Mouse (Mus musculus): ENCODE data around the gene Tjp2. TPM values are rescaled to one million over a fixed set of nuclear protein-coding genes. Genes with fewer than 3 reads are reported as not detected.

The Tjp2 gene
- polyA plus RNA-seq (2012) = 0.02 TPM in 2 replicates

DNA sequence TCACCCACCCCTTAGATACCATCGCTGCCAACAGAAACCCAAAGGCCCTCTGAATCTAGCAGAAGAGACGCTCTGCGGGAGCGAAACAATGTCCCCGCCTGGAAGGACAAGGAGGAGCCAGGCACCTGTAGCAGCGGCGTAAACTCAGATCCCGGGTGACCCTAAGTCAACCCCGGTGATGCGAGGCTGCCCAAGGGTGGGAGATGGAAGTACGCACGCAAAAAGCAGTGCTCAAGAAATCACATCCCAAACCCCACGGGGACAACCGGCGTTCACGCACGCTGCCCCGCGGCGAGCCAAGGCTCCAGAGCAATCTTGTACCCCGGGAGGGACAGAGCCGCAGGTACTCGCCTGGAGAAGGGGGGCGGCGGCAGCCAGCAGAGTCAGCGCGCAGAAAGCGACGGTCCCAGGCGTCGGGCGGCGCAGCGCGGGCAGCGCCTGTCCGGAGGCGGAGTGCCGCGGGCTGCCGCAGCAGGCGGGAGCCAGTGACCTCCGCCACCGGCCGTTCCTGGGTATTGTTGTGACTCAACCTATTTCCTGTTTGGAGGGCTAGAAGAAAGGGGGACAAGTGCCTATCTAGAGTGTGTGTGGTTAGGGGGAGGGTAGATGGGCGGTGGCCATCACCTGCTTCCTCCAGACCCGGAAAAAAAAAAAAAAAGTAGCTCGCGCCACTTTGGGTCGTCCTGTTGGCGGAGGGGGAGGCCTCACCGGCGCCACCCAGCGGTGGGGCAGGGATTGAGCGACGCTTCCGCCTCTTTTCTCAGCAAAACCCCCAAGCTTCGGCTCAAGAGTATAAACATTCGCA lies at the start of gene Tjp2:
TSS of gene Tjp2 (minus strand) at position 531 of the 805 bp plus-strand sequence.
- no peak for TF ChIP-seq GATA1 (IDR thresholded peaks at IDR 0.05; ENCODE audit: low read length)

DNA sequence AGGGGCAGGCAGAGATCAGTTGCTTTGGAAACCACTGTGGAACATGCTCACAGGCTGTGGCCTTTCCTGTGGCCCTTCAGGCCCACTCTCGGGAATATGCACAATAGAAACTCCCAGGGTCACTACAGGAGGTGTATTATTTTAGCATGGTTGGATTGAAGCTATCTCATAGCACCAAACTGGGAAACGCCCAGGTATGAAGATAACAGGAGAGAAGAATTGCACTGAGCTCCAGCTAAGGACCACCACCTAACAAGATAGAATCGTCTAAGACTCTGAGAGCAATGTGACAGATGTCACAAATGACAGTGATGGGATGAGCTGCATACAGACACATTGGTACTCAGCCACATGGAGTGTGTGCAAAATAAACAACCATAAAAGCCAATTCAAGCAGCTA lies 49.5 kb upstream of the Tjp2 start:
- no peak for TF ChIP-seq GATA1 (IDR thresholded peaks at IDR 0.05; ENCODE audit: low read length)

DNA sequence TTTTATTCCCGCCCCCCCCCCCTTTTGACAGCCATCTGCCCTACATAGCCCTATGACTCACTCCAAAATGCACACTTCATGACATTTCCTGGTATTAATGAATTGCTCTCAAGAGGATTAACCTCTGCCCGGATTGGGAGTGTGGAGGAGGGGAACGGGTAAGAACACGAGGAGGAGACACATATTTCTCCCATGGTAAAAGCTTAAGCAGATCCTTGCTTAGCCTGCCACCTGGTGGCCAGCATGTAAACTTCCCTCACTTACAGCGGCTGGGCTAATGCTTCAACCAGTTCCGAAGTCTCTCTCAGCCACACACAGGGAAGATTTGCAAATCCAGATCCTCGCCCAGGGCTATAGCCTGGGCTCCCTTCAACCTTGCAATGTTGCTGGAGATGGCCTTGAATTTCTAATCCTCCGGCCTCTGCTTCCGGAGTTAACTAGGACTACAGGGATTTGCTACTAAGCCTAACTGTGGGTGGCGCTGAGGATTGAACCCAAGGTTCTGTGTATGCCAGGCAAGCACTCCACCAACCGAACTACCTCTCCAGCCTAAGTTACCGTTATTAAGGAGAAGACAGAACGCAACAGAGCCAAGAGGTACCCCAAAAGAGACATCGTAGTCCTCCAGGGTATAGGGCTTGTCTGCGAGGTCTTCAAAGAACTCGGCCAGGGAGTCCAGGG lies 47.1 kb upstream of the Tjp2 start:
- no peak for TF ChIP-seq GATA1 (IDR thresholded peaks at IDR 0.05; ENCODE audit: low read length)

GRCm38 (mm10) chr19:24271326-24271725 lies 46.5 kb upstream of the Tjp2 start:
- TF ChIP-seq GATA1 (IDR thresholded peaks at IDR 0.05; ENCODE audit: low read length) = no peak

GRCm38 (mm10) chr19:24268531-24268930 lies 43.7 kb upstream of the Tjp2 start:
- no peak for TF ChIP-seq GATA1 (IDR thresholded peaks at IDR 0.05; ENCODE audit: low read length)

- no peak for TF ChIP-seq GATA1 (IDR thresholded peaks at IDR 0.05; ENCODE audit: low read length)
Observed at GRCm38 (mm10) chr19:24266046-24266830, 41.4 kb upstream of the Tjp2 start.

- no peak for TF ChIP-seq GATA1 (IDR thresholded peaks at IDR 0.05; ENCODE audit: low read length)
Observed at GRCm38 (mm10) chr19:24264991-24265390, 40.2 kb upstream of the Tjp2 start.

DNA sequence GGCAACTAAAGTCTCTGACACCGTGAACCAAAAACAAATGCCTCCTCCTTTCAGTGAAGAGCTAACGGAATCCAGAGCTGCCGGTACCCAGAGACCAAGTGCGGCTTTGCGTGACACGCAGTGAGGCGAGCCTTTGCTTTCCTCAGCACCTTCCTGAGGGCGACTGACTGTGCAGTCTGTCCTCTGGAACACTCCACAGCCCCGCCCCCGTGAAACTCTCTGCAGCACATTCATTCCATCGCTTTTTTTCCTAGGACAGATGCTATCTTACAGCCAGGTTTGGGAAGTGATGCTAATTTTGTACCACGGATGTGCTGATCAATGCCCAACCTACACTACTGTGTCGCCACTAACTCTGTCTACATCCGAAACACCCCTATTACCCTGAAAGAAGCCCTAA lies 37.9 kb upstream of the Tjp2 start:
- TF ChIP-seq GATA1 (IDR thresholded peaks at IDR 0.05; ENCODE audit: low read length) = no peak

DNA sequence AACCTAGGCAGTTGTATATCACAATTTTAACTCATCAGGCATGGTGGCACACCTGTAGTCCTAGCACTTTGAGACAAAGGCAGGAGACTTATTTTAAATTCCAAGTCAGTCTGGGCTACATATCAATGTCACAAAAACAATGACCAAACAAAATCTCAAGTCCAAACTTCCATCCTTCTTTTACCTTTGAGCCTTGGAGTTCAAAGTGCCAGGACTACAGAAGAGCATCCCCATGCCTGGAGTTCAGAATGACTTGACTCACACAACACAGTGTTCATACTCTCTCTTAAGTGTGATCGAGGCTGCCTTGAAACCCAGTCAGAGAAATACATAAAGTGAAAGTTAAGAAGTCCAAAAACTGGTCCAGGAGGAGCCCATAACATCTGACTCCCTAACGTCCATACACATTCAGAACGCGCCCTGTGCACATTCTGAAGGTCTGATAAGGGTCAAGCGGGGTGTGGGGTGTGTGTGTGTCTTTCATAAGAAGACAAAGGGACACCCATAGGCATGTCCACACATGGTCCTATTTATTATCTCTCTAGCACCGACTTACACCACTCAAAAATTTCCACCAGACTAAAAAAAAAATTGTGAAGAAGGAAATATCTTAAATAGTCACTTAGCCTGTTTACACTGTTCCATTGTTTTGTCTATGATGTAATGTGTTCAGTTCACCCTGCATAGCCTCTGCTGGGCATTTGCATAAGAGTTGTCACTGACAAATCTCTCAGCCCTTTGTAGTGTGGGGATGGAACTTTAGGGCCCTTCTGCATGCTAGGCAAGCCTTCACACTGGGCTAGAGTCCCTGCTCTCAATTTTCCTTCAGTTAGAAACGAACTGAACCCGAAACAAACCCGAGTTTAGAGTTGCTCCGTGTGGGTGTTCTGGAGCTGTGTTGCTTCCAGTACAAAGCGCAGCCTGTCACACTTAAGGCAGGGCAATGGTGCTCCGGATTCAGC lies 34.8 kb upstream of the Tjp2 start:
- TF ChIP-seq GATA1 (IDR thresholded peaks at IDR 0.05; ENCODE audit: low read length) = no peak

- no peak for TF ChIP-seq GATA1 (IDR thresholded peaks at IDR 0.05; ENCODE audit: low read length)
Observed at GRCm38 (mm10) chr19:24258368-24258767, 33.5 kb upstream of the Tjp2 start.

DNA sequence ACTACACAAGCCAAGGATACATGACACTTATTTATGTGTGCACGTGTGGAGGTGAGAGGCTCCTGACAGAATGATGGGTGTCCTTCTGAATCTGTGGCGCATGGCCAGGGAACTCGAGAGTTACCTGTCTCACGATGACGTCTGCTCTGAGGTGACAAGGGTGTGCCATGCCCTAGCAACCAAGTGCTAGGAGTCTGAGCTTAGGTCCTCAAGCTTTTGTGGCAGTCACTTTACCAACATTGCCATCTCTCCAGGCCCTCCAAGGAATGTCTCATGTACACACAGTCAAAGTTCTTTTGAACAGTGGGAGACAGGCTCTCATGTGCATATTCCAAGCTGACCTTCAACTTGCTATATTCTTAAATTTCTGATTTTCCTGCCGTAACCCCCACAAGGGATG lies 33.1 kb upstream of the Tjp2 start:
- no peak for TF ChIP-seq GATA1 (IDR thresholded peaks at IDR 0.05; ENCODE audit: low read length)

DNA sequence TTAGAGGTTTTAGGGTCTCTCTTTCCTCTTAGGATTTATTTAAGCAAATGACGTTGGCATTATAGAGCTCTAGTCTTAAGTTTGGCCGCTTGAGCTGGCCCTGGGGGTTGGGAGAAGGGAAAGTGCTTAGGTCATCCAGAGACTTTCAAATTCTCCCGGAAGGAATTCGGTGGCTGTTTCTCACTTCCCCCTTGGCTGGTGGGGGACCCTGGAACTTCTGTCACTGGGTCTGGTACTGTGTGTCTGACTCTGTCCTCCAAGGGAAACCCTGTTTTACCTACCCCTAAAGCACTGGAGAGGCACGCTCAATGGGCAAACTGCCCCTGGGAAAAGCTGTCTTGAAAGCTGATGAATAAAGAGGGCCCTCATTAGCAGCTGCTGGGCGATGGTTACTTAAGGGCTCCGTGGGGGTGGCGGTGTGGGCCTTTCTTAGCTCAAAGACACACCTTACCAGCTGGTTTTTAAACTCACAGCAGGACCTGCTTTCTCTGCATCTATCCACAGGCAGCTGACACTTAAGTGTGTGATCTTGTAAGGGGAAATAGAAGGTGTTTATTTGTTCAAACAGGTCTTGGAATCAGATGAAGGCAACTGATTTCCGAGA lies 28.9 kb upstream of the Tjp2 start:
- TF ChIP-seq GATA1 (IDR thresholded peaks at IDR 0.05; ENCODE audit: low read length) = no peak

- TF ChIP-seq GATA1 (IDR thresholded peaks at IDR 0.05; ENCODE audit: low read length) = no peak
Observed at GRCm38 (mm10) chr19:24251869-24252268, 27.0 kb upstream of the Tjp2 start.

- TF ChIP-seq GATA1 (IDR thresholded peaks at IDR 0.05; ENCODE audit: low read length) = no peak
Observed at GRCm38 (mm10) chr19:24243340-24243739, 18.5 kb upstream of the Tjp2 start.

All from G1E-ER4 (cell line).